ENCODE assay signal across 11 mouse cellular contexts in the genomic region with DNA sequence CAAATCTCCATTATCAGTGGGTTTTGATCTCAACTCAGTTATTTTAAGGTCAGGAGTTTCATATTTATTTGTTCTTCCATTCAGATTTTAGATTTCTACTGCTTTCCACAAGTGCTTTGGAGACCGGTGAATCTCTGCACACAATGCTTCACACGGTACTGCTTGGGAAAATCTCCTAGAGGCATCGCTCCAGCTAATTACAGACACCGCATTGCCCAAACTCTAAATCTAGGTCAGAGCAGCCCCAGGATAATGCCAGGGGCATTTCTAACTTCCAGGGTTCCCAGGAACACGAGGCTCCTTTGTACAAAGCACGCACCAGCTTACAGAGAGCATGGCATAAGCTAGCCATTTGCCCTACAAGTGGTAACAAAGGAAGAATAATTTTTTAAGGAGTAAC. TPM values are rescaled to one million over a fixed set of nuclear protein-coding genes. Genes with fewer than 3 reads are reported as not detected.
A peak's percentile ranks its signal among the peaks of the same experiment; 100 is the strongest.
DNase-seq lines count a peak whose midpoint lies in the region; ATAC-seq lines count a peak whose summit lies in the region.
"Had no signal": no experiment of that assay in that cellular context is flagged by ENCODE, and none has a peak within 500 bp of the region (broad histone marks: within the 10 kb centered on the region; RNA-seq: fewer than 3 reads in every experiment).

No protein-coding gene starts in this region.

- H3K36me3 ChIP-seq in hindbrain, embryonic 15.5 days, result no peaks in the 10 kb centered on the region
- H3K36me3 ChIP-seq: liver, embryonic 13.5 days had no signal

- 48% methylated on average over 6 of the region's 6 CpGs for WGBS in hindbrain, embryonic 15.5 days

- 0 out of 2 replicates have a peak overlapping the region, but pooled peaks have one; percentile 15 for H3K27ac ChIP-seq in hindbrain, embryonic 15.5 days (replicated peaks)
- H3K27ac ChIP-seq: heart, embryonic 13.5 days; liver, embryonic 13.5 days had no signal

- H3K4me1 ChIP-seq in hindbrain, embryonic 15.5 days (replicated peaks), result peaks cover 23% of the 10 kb centered on the region

- DNase-seq in cerebellum, adult 8-10 months, result no peak
- DNase-seq in Muller cell, postnatal 12 days (ENCODE audit: inconsistent ontology term), result peak; percentile 55
- peak; percentile 65 to 66 for DNase-seq in cerebellum, postnatal 25 days
- DNase-seq in lung, adult 18-20 months, result no peak
- DNase-seq: kidney, adult 2 months; liver, embryonic 13.5 days had no signal

- H3K4me2 ChIP-seq in hindbrain, embryonic 15.5 days, result no peak overlapping the region
- H3K4me2 ChIP-seq: heart, embryonic 13.5 days; liver, embryonic 13.5 days had no signal

- ATAC-seq in cerebellum, adult (ENCODE audit: insufficient number of reproducible peaks, low FRiP score, low TSS enrichment), result 0 out of 2 replicates have a peak, but pooled peaks have one; percentile 23
- no peak for ATAC-seq in hindbrain, embryonic 15.5 days (ENCODE audit: low FRiP score, low read depth)
- ATAC-seq in activated CD4-positive, CD25-positive, alpha-beta regulatory T cell, adult 4 months, result no peak
- no peak for ATAC-seq in inflammation-experienced regulatory T-cells, adult 6 months

- H3K9me3 ChIP-seq in hindbrain, embryonic 15.5 days, result no peaks in the 10 kb centered on the region
- H3K9me3 ChIP-seq: liver, embryonic 13.5 days had no signal

- H3K4me3 ChIP-seq in hindbrain, embryonic 15.5 days, result no peak overlapping the region
- H3K4me3 ChIP-seq: heart, embryonic 13.5 days; liver, embryonic 13.5 days had no signal

- no peaks in the 10 kb centered on the region for H3K27me3 ChIP-seq in hindbrain, embryonic 15.5 days
- H3K27me3 ChIP-seq: heart, embryonic 13.5 days had no signal

- H3K9ac ChIP-seq in hindbrain, embryonic 15.5 days, result no peak overlapping the region
- H3K9ac ChIP-seq: heart, embryonic 13.5 days; liver, embryonic 13.5 days had no signal

RNA-seq across cellular contexts. Expression of a gene that starts 5.8 kb away (rescaled TPM):
- polyA plus RNA-seq in hindbrain, embryonic 15.5 days (2015; fragmentation: Nextera tagmentation; extraction: Ambion mirVana), result 9.4 and 9.6 TPM in 2 replicates
- 1 to 10 TPM; 6.4 to 7.9 TPM for polyA plus RNA-seq in activated CD4-positive, CD25-positive, alpha-beta regulatory T cell, adult 4 months (2017; shearing (Covaris generic))
- polyA plus RNA-seq in inflammation-experienced regulatory T-cells, adult 6 months (2017; shearing (Covaris generic)), result 1 to 10 TPM; 4.3 to 9.7 (median 9.1) TPM

RNA-seq across cellular contexts. Expression of a gene that starts 20.7 kb away (rescaled TPM):
- 0.94 and 1.1 TPM in 2 replicates for polyA plus RNA-seq in hindbrain, embryonic 15.5 days (2015; fragmentation: Nextera tagmentation; extraction: Ambion mirVana)
- polyA plus RNA-seq in activated CD4-positive, CD25-positive, alpha-beta regulatory T cell, adult 4 months (2017; shearing (Covaris generic)), result under 1 TPM in 1 of 2 experiments, not detected in 1; 0.36 TPM
- polyA plus RNA-seq in inflammation-experienced regulatory T-cells, adult 6 months (2017; shearing (Covaris generic)), result under 1 TPM; 0.39 to 0.81 (median 0.77) TPM

Comparison
In these comparisons a context has a peak if more than half of its experiments do, and no peak if none do; other contexts are left out.
1. DNase-seq: peak in Muller cell, postnatal 12 days (single experiment) and cerebellum, postnatal 25 days (2 of 2); none in cerebellum, adult 8-10 months (single experiment) and lung, adult 18-20 months (0 of 2).